Mouse (Mus musculus): Measurements from ENCODE around the gene Krt77. TPM values are rescaled to one million over a fixed set of nuclear protein-coding genes. Genes with fewer than 3 reads are reported as not detected.

The Krt77 gene
- polyA plus RNA-seq (2015; fragmentation: Nextera tagmentation; extraction: Ambion mirVana): 0.43 and 0.91 TPM in 2 replicates

DNA sequence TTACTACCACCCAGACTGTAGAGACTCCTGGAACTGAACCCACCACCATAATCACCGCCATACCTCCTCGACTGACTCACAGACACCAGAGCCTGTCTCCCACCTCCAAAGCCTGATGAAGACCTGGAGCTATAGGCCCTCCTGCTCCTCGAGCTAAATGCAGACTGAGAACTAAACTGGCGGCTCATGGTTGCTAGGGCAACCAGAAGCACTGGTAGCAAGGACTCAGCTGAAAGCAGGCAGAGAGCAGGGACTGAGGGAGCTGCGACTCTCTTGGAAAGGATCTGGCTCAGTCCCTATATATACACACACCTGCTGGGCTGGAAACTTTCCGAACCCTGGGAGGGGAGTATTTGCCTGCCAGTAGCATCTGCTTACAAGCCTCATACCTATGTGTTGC lies at the start of gene Krt77:
TSS of gene Krt77 (minus strand) at position 275 of the 400 bp plus-strand sequence.
- 37% methylated on average over 6 of the region's 6 CpGs for WGBS
- no peak within 1 kb of the TSS for H3K4me3 ChIP-seq
- H3K9ac ChIP-seq: no peak within 1 kb of the TSS
- H3K27me3 ChIP-seq: peaks cover 20% of the 10 kb centered on the region; the same call in 1 of the 2 replicates
- no peak within 1 kb of the TSS for H3K27ac ChIP-seq
- H3K36me3 ChIP-seq: no peaks in the 10 kb centered on the region
- no peaks in the 10 kb centered on the region for H3K4me1 ChIP-seq
- H3K9me3 ChIP-seq: no peaks in the 10 kb centered on the region
- no peak for ATAC-seq (ENCODE audit: insufficient number of reproducible peaks, insufficient read depth, low FRiP score, low TSS enrichment, low read depth)
- H3K4me2 ChIP-seq: no peak within 1 kb of the TSS

DNA sequence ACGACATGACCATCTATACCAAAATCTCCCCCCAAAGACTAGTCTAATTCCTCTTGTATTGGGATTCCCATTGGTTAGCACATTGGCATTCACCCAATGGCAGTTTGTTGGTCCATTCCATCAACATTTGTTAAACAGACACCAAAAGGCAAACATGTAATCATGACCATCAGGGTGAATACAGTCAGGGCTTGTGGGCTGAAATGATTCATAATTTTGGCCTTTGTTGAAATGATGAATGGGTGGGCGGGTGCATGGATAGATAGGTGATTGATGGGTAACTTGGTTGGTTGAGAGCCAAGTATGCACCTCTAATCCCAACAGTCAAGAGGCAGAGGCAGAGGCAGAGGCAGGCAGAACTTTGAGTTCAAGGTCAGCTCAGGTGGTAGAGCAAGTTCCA lies 46.6 kb upstream of the Krt77 start:
- H3K9me3 ChIP-seq: no peaks in the 10 kb centered on the region
- no peak overlapping the region for H3K27ac ChIP-seq
- H3K36me3 ChIP-seq: no peaks in the 10 kb centered on the region
- H3K4me1 ChIP-seq: no peaks in the 10 kb centered on the region
- ATAC-seq (ENCODE audit: insufficient number of reproducible peaks, insufficient read depth, low FRiP score, low TSS enrichment, low read depth): no peak
- no peaks in the 10 kb centered on the region for H3K27me3 ChIP-seq
- H3K9ac ChIP-seq: no peak overlapping the region
- no peak overlapping the region for H3K4me2 ChIP-seq
- no peak overlapping the region for H3K4me3 ChIP-seq
- WGBS: 70% methylated on average over 2 of the region's 2 CpGs

DNA sequence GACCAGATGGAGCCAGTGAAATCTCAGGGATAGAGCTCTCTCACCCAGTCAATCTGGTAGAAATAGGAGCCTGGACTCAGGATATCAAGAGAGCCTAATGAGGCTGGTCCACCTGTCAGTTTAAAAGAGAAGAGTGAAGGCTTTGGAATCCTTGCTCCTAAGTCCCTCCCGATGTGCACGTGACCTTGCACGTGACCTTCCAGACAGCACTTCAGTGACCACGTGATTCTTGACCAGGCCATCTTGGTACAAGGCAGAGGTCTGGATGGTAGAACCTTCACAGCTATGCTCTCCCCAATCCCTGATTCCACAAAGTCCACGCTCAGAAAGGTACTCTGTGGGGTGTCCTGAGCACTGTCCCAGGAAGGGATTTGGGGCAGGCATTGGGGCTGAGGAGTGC lies 35.3 kb upstream of the Krt77 start:
- 74% methylated on average over 5 of the region's 5 CpGs for WGBS
- H3K4me2 ChIP-seq: no peak overlapping the region
- ATAC-seq (ENCODE audit: insufficient number of reproducible peaks, insufficient read depth, low FRiP score, low TSS enrichment, low read depth): no peak

DNA sequence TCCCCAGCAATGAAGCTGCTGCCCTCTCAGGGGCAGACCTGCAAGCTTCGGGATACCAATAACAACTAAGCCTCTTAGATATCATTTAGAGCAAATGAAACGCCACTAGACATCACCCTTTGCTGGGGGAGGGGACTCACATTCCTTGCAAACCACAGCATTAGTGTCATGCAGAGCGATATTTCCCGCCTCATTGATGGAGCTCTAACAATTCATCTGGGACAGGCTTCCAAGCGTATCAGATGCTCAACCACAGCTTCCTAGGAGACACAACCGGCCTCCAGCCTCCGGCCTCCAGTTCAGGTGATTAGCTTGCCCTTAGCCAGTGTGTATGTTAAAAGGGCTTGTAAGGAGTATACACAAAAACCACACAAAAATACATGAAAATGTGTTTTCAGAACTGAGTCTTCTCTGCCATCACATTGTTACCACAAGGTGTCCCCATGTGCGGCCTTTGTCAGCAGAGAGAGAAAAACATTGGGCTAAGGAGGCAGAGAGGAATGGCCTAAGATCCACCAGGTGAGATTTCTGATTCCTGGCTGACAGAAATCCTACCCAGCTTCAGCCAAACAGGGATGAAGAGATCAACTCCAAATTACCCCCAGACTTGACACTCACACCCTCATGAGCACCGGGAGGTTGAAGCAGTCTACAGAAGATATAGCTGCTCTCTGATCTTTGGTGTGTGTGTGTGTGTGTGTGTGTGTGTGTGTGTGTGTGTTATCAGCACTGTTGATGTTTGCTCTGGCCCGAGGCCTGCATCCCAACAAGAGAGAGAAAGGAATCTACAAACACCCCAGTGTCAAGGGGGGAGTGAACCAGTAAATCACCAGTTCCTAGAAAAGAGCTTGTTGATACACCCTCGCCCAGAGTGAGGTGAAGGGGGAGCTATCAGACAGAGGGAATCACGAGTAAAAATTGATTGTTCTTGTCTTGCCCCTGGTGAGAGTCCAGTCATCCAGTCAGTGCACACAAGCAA lies 33.0 kb upstream of the Krt77 start:
- WGBS: 43% methylated on average over 12 of the region's 12 CpGs
- no peaks in the 10 kb centered on the region for H3K9me3 ChIP-seq
- peaks cover 5% of the 10 kb centered on the region for H3K4me1 ChIP-seq
- no peak overlapping the region for H3K4me3 ChIP-seq
- no peak for ATAC-seq (ENCODE audit: insufficient number of reproducible peaks, insufficient read depth, low FRiP score, low TSS enrichment, low read depth)
- H3K4me2 ChIP-seq: no peak overlapping the region
- no peak overlapping the region; the same call in 1 of the 2 replicates for H3K27ac ChIP-seq
- H3K36me3 ChIP-seq: no peaks in the 10 kb centered on the region
- H3K27me3 ChIP-seq: no peaks in the 10 kb centered on the region
- H3K9ac ChIP-seq: no peak overlapping the region

More for the DNA sequence above, 35.3 kb upstream of the Krt77 start:
- no peaks in the 10 kb centered on the region for H3K27me3 ChIP-seq
- H3K9ac ChIP-seq: no peak overlapping the region
- H3K4me3 ChIP-seq: no peak overlapping the region
- H3K27ac ChIP-seq: no peak overlapping the region
- H3K4me1 ChIP-seq: peaks cover 5% of the 10 kb centered on the region
- H3K36me3 ChIP-seq: no peaks in the 10 kb centered on the region
- H3K9me3 ChIP-seq: no peaks in the 10 kb centered on the region

DNA sequence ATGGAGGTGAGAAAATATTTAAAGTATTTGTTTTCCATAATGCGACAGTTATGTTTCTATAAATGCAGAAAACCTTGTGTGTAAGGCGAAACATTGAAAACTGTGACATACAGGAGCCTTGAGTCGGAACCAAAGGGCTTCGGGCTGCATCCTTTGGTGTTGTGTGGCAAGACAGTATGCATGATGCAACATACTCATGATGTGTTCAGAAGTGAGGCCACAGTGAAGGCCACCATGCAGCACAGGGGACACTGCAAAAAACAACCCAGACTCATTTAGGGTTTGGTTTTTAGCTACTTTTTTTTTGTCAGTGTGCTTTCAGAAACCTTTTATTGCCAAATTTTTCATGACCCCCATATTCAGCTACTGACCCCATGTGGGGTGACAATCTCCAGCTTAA lies 25.7 kb upstream of the Krt77 start:
- ATAC-seq (ENCODE audit: insufficient number of reproducible peaks, insufficient read depth, low FRiP score, low TSS enrichment, low read depth): no peak
- WGBS: 90% methylated on average over 4 of the region's 4 CpGs

DNA sequence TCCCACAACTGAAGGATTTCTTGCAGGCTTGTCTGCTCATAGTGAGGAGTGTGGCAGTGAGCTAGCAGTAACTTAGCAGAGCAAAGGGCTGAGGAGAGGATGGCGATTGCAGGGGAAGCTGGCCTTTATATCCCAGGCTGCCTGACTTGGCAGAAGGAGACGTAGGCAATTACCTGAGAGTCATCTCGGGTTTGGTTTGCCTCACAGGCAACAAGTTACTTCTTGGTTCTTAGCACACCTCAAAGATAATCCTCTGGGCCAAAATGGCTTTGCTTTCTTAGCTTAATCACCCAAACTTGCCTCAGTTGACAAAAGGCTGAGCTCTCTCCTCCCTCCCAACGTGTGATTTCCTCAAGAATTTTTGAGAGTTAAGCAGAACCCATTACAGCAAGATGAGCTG lies 23.3 kb upstream of the Krt77 start, which contains the start of gene Krt76:
TSS of gene Krt76 (minus strand) at position 101 of the 400 bp plus-strand sequence.
- Histone ChIP-seq H3K27me3 (peaks cover 5% of the 10 kb centered on the region; the same call in 1 of the 2 replicates), H3K4me3 (no peak within 1 kb of the TSS), H3K36me3 (no peaks in the 10 kb centered on the region), H3K27ac (no peak within 1 kb of the TSS), H3K9me3 (no peaks in the 10 kb centered on the region), H3K9ac (no peak within 1 kb of the TSS), H3K4me1 (no peaks in the 10 kb centered on the region), H3K4me2 (no peak within 1 kb of the TSS)
- WGBS: 52% methylated on average over 4 of the region's 4 CpGs
- no peak for ATAC-seq (ENCODE audit: insufficient number of reproducible peaks, insufficient read depth, low FRiP score, low TSS enrichment, low read depth)

More for the DNA sequence above, 25.7 kb upstream of the Krt77 start:
- no peaks in the 10 kb centered on the region for H3K4me1 ChIP-seq
- H3K27ac ChIP-seq: no peak overlapping the region
- H3K9me3 ChIP-seq: no peaks in the 10 kb centered on the region
- H3K4me3 ChIP-seq: no peak overlapping the region
- no peaks in the 10 kb centered on the region for H3K27me3 ChIP-seq
- H3K4me2 ChIP-seq: no peak overlapping the region
- H3K36me3 ChIP-seq: no peaks in the 10 kb centered on the region
- no peak overlapping the region for H3K9ac ChIP-seq

DNA sequence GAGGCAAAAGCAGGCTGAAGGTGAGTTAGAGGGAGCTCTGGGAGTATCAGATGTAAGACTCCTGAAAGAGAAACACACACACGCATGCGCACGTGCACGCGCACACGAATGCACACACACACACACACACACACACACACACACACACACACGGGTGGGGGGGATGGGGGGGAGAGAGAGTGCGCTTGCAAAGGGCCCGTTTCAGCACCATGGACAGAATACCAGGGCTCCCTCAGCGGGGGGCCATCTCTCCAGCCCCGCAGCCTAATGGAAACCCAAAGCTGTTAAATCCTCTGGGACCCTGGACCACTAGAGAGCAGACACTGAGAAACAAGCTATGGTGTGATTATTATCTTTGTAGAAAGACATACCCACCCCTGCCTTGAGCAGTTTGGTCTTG lies 10.3 kb upstream of the Krt77 start:
- WGBS: 16% methylated on average over 11 of the region's 11 CpGs
- no peak overlapping the region for H3K9ac ChIP-seq
- no peak overlapping the region for H3K4me2 ChIP-seq
- no peaks in the 10 kb centered on the region for H3K4me1 ChIP-seq
- no peak overlapping the region for H3K27ac ChIP-seq
- peaks cover 8% of the 10 kb centered on the region; the same call in 1 of the 2 replicates for H3K27me3 ChIP-seq
- no peak for ATAC-seq (ENCODE audit: insufficient number of reproducible peaks, insufficient read depth, low FRiP score, low TSS enrichment, low read depth)
- no peaks in the 10 kb centered on the region for H3K36me3 ChIP-seq
- no peak overlapping the region for H3K4me3 ChIP-seq
- no peaks in the 10 kb centered on the region for H3K9me3 ChIP-seq

DNA sequence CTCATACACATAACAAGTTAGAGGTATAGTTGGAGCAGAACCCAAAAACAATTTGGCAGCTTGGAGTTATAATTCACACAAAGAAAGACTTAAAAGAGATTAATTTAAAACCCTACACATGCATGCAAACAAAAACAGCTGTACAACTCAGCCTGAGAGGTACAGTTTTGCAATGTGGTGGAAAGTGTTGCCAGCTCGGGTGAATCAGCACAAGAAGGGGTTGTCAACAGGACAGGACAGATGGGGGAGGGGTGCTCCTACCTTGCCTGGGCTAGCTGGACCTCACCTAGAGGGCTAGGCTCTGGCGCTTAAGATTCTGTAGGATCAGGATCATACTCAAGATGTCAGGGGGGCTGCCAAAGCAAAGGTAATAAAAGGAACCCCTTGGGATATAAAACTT lies 8.5 kb upstream of the Krt77 start:
- Histone ChIP-seq H3K9ac (no peak overlapping the region), H3K4me3 (no peak overlapping the region), H3K4me1 (no peaks in the 10 kb centered on the region), H3K4me2 (no peak overlapping the region), H3K9me3 (no peaks in the 10 kb centered on the region), H3K27ac (no peak overlapping the region), H3K27me3 (0 out of 2 replicates have a peak, but pooled peaks cover 3% of the 10 kb centered on the region), H3K36me3 (no peaks in the 10 kb centered on the region)
- ATAC-seq (ENCODE audit: insufficient number of reproducible peaks, insufficient read depth, low FRiP score, low TSS enrichment, low read depth): no peak
- 57% methylated on average over 2 of the region's 2 CpGs for WGBS

DNA sequence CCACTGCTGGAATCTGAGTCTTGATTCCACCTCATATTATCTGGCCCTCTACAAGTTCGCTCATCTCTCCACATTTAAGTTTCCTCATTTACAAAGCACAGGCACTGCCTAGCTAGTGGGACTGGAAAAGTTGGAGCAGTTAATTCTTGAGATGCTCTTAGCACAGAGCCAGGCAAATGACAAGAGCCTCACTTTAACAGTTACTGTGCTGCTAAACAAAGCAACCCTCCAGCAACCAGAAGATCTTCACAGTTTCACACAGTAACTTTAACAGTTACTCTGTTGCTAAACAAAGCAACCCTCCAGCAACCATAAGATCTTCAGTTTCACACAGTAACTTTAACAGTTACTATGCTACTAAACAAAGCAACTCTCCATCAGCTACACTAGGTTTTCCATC lies 4.9 kb upstream of the Krt77 start:
- Histone ChIP-seq H3K9ac (no peak overlapping the region), H3K27me3 (peaks cover 13% of the 10 kb centered on the region; the same call in 1 of the 2 replicates), H3K27ac (no peak overlapping the region), H3K9me3 (no peaks in the 10 kb centered on the region), H3K4me2 (no peak overlapping the region), H3K4me3 (no peak overlapping the region), H3K4me1 (no peaks in the 10 kb centered on the region), H3K36me3 (no peaks in the 10 kb centered on the region)
- 75% methylated on average over 1 of the region's 1 CpGs for WGBS
- no peak for ATAC-seq (ENCODE audit: insufficient number of reproducible peaks, insufficient read depth, low FRiP score, low TSS enrichment, low read depth)

DNA sequence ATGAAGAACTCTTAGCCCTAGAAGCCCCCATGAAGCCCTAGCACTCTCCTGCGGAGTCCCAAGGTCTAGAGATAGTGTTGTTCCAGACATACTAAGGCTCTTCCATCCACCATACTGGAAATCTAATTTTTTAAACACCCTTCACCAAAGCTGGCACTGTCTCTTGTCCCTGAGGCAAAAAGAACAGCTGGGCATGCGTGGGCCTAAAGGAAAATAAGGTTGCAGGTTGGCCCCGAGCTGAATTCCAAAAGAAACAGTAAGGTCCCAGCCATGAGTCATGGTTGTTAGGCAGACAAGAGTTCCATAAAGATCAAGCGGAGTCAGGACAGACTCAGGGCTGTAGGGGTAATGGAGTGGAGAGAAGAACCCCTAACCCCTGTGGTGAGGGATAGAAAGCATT lies 3.7 kb upstream of the Krt77 start:
- H3K27ac ChIP-seq: no peak overlapping the region
- H3K4me3 ChIP-seq: no peak overlapping the region
- peaks cover 16% of the 10 kb centered on the region; the same call in 1 of the 2 replicates for H3K27me3 ChIP-seq
- H3K9me3 ChIP-seq: no peaks in the 10 kb centered on the region
- 58% methylated on average over 4 of the region's 4 CpGs for WGBS
- H3K36me3 ChIP-seq: no peaks in the 10 kb centered on the region
- H3K4me1 ChIP-seq: no peaks in the 10 kb centered on the region
- ATAC-seq (ENCODE audit: insufficient number of reproducible peaks, insufficient read depth, low FRiP score, low TSS enrichment, low read depth): no peak
- H3K9ac ChIP-seq: no peak overlapping the region
- H3K4me2 ChIP-seq: no peak overlapping the region

DNA sequence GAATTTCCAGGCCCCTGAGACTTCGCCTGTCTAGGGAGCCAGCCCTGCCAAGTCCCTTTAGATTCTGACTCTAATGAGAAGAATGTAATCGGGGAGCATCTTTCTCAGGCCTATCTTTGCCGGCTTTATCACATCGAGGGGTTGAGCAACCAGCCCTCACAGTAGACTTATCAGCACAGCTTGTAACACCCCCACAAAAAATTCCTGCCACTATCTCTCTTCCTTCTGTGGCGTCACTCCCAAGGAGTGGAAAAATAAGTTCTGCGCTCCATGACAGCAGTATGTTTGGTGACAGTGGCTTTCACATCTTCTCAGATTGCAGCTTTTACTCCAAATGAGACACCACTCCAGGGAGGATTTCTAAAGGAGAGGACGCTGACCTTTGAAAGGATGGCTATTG lies 2.8 kb downstream of the Krt77 start:
- H3K27me3 ChIP-seq: peaks cover 30% of the 10 kb centered on the region
- ATAC-seq (ENCODE audit: insufficient number of reproducible peaks, insufficient read depth, low FRiP score, low TSS enrichment, low read depth): no peak
- no peak overlapping the region for H3K27ac ChIP-seq
- H3K36me3 ChIP-seq: no peaks in the 10 kb centered on the region
- H3K4me3 ChIP-seq: no peak overlapping the region
- H3K4me2 ChIP-seq: no peak overlapping the region
- no peaks in the 10 kb centered on the region for H3K4me1 ChIP-seq
- H3K9ac ChIP-seq: no peak overlapping the region
- WGBS: 80% methylated on average over 7 of the region's 7 CpGs
- H3K9me3 ChIP-seq: no peaks in the 10 kb centered on the region
